Mouse (Mus musculus) G1E (cell line): ENCODE data around the gene Decr2.

Experiments
- CTCF ChIP-seq: IDR thresholded peaks from 2 replicates; pipeline ENCODE4 v1.5.1; 2012; ENCODE audit warnings: low read depth, low read length, inconsistent platforms, mixed read lengths
- POLR2AphosphoS5 ChIP-seq: IDR thresholded peaks from 2 replicates; pipeline ENCODE4 v1.6.1; 2012; ENCODE audit warnings: low read depth, low read length, inconsistent platforms; ENCODE audit not compliant: insufficient replicate concordance
- TAL1 ChIP-seq: conservative IDR thresholded peaks from 2 replicates; pipeline ENCODE4 v1.6.1; 2012; ENCODE audit warnings: low read depth, low read length, inconsistent platforms, mixed read lengths

DNA sequence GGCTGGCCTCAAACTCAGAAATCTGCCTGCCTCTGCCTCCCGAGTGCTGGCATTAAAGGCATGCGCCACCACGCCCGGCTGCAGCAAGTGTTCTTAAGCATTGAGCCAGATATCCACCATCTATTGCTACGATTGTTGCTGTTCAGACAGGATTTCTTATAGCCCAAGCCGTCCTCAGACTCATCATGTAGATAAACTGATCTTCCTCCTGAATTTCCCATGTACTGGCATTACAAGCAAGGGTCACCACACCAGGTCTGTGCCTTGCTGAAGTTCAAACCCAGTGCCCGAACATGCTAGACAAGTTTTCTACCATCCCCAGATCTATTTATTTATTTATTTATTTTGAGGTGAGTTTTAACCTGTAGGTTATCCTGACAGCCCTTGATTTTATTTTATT is 8.3 kb upstream of the Decr2 start:
- TF ChIP-seq CTCF (no peak), TAL1 (no peak), POLR2AphosphoS5 (no peak)
